Mouse (Mus musculus): ENCODE measurements around the gene Zfp61.
A peak's percentile ranks its signal among the peaks of the same experiment; 100 is the strongest.

The Zfp61 gene

DNA sequence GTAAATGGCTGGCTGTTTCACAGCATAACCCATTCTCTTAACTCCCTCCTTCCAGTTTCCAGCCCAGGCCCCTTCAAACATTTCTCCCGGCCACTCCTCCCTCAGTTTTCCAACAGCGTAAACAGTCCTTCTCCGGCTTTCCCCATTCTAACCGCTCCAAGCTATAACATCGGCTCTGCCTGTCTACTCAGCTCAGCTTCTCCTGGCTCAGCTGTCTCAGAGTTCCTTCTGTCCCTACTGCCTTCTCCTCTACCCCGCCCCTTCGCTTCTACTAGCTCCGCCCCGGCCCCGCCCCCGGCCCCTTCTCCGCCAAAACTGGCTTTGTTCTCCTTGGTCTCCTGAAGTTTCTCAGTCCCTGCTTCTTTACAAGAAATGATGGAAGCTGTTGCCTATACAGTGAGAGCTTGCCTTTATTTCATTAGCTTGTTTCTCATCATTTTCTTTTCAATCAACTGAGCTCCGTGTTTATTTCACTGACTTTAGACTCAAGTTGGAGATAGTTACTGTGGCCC lies at the start of gene Zfp61:
Zfp61 (minus strand) TSS at position 462 of the 512 bp plus-strand sequence.
- no peak for DNase-seq

- no peak for DNase-seq
Measured at GRCm38 (mm10) chr7:24348896-24349295, 47.9 kb upstream of the Zfp61 start, which contains the start of gene Lypd5. Lypd5 (plus strand) TSS chr7:24349196.

- no peak for DNase-seq
Measured at GRCm38 (mm10) chr7:24346444-24346843, 45.4 kb upstream of the Zfp61 start.

DNA sequence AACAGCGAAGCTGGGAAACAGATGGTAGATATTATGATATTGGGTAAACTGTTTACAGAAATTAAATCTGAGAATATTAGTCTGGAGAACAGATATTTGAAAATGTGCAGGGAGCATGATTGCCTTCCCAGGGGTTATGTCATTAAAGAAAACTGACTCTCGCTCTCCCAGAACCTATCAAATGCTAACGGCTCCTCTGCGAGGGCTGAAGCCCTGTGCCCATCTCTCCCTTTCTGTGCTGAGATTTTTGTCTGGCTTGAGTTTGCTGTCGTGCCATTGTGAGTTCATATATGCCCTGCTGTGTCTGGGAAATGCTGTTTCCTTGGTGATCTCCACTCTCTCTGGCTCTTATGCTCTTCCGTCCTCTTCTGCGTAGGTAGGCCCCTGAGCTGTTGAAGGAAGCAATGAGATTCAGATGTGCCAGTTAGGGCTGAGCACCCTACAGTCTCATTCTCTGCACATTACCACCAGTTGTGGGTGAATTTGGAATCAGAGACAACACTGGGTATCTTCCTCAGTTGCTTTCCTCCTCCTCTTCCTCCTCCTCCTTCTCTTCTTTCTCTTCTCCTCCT lies 42.8 kb upstream of the Zfp61 start:
- no peak for DNase-seq

- no peak for DNase-seq
Measured at GRCm38 (mm10) chr7:24338241-24338640, 37.2 kb upstream of the Zfp61 start.

DNA sequence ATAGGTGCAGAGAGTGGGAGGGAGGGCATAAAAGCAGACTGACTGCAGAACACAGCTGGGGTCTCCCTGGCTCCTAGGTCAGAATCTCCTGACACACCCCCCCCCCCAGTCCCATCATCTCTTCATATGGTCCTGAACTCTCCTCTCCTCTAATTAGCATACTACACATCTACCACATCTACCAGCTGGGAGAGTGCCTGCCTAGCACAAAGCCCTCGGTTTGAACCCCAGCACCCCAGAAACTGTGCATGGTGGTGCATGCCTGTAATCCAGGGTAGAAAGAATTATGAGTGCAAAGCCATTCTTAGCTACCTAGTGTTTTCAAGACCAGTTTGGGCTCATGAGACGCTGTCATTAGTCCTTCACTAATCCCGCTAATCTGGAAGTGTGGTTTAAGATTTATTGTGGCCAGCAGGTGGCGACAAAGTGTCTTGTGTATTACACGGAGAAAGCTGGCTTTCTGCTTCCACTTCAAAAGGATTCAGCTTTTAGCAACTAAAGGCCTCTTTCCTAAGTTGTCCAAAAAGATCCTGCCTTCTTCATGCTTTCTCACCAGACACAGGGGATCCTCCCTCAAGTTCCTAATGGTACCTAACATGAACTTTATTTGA lies 34.8 kb upstream of the Zfp61 start:
- DNase-seq: peak; percentile 69

- no peak for DNase-seq
Measured at GRCm38 (mm10) chr7:24333304-24333986, 32.4 kb upstream of the Zfp61 start, which contains the start of gene Tescl. Tescl (minus strand) TSS chr7:24333936.

DNA sequence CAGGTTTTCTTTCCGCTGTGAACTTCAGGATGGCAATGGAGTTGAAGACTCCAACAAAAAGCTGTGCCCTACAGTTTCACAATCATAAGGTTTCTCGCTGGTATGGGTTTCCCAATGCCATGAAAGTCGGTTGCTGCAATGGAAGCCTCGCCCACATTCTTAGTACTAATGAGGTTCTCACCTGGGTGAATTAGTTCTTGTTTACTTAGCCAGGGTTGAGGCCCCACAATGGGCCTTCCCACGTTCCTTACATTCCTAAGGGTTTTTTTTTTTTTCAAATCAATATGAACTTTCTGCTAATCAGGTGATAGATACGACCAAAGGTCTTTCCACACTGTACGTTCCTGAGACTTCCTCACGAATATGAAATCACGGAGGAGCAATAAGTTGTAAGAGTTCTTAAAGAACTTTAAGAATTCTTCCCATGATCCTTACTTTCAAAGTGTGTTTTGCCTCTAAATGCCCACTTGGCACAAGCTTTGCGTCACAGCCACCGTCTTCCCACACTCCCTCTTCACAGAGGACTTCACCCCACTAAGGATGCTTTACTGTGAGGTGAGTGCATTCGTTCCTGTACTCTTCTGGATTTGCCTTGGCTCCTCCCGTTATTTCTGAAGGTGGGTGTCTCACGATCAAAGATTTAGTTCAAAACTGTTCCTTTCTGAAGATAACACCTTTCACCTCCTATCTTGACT lies 26.4 kb upstream of the Zfp61 start:
- DNase-seq: no peak

DNA sequence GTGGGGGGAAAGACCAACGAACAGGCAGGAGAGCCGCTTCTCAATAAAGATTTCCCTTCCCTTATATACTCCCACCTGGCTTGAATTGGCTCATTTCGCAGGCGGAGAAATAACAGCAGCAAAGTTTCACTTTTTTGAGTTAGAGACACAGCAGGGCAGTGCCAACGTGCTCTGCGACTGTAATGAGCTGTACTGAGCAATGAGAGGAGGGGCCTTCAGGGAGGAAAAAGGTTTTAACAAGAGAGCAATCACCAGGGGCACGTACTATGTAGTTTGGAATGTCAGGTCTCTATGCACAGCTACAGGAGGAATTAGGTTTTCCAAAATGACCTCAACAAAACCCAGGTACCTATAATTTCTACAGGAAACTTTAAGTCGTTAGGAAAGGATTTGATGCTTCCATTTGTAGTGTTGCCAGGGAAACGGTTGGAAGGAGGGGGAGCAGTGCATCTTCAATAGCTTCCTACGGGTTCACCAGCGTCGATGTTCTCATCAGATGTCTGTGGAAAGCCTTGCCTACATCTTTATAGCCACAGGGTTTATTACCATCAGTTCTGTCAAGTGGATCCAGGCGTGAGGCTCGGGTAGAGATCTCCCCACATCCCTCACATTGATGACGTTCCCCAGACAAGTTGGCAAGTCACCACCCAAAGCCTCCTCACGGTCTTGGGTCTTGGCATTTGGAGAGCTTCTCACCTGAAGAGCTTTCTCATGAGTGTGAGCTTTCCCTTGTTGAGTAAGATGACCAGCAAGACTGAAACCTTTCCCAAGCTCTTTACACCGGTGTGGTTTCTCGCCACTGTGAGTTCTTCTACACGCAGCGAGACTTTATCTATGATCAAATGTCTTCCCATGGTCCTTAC lies 25.5 kb upstream of the Zfp61 start:
- DNase-seq: no peak

DNA sequence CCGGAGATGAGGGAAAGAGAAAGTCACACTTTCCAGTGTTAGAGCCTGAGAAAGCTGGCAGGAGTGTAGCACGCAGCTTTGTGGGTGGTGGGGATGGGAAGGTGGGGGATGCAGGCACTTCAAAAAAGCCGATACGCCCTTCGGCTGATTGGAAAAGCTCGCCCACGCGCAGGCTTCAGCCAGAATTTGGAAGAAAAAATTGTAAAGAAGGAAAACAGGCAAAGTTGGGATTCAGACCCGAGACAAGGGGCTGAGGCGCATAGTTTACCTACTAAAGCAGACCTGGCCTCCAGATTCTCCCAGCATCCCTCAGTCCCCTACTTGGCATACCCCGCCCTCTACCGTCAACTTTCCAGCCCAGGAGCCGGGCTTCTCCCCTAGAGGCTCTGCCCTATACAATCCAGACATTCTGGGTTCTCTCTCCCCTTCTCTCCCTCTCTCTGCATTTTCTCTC lies 24.7 kb upstream of the Zfp61 start:
- DNase-seq: peak; percentile 44

DNA sequence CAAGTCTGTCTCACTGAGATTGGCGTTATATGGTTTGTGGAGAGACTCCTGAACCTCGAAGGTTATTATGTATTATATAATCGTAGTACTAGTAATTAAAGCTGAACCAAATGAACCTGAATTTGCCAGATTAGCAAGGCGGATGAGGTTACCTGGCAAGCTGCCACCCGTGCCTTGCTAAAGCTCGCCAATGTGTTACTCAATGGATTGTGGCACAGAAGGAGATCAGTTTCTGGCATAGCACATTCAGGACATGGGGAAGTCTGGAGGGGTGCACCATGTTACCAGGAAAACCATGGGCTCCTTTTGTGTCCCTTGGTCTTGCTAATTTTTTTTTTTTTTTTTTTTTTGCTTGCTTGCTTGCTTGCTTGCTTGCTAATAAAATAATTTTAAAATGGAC lies 24.2 kb upstream of the Zfp61 start:
- DNase-seq: no peak

GRCm38 (mm10) chr7:24322593-24322992 lies 21.6 kb upstream of the Zfp61 start:
- no peak for DNase-seq

- no peak for DNase-seq
Measured at GRCm38 (mm10) chr7:24318942-24319341, 17.9 kb upstream of the Zfp61 start.

DNA sequence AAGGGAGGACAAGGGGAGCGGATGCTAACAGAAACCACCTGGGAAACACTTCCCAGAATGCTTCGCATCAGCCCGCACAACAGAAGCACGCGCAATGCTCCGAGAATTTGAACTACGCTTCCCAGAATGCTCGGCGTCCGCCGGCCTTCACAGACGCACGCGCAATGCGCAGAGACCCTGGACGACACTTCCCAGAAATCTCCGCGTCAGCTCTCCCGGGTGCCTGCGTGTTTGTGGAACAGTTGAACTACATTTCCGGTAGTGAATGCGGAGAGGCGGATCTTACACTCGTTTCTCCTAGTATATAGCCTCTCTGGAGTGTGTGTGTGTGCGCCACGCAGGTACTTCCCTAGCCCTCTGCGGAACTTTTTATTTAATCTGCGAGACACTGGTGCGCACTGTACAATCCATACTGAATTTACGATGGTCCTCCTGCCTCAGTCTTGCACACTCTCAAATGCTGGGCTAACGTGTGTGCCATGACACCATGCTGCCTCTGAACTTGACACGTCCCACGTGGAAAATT lies 15.6 kb upstream of the Zfp61 start, which contains the start of gene Zfp94:
Zfp94 (minus strand) TSS at position 100 of the 526 bp plus-strand sequence.
- peak; percentile 96 for DNase-seq

DNA sequence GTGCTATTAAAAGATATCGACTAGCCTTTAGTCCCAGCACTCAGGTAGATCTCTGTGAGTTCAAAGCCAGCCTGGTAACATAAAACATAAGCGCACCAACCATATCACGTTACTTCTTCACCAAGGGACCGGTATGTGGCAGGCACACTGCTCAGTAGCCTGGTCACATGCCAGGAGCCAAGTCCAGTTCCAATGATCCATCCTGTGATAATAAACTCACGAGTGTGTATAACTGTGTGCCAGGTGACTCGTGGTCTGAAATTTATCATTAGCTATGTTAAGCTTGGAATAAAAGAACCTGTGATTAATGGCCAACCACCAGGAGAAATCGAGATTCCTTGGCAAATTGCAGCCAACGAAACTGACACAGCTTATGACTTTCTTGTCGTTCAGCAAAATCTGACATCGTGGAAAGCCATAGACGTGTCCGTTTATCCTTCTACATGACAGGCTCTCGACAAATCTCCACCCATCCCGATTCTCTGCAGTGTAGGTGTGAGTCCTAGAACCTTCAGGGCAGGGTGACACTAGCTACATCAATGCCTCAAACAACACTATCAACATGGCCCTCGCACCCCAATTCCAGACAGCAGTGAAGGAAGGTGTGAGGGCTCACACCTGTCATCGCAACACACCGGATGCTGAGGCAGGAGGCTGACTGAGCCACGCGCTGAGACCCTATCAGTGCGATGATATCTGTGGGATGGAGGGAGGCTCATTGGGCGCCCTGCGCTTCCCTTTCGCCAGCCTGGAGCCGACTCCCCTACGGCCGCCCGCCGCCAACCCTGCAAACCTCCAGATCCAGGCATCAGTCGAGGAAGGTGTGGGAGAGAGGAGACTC lies 14.9 kb upstream of the Zfp61 start:
- peak; percentile 21 for DNase-seq

- DNase-seq: peak; percentile 21
Measured at GRCm38 (mm10) chr7:24299823-24300481, 1.1 kb downstream of the Zfp61 start.

GRCm38 (mm10) chr7:24298973-24299708 lies 1.9 kb downstream of the Zfp61 start:
- peak; percentile 92 for DNase-seq

- DNase-seq: no peak
Measured at GRCm38 (mm10) chr7:24298635-24298972, 2.4 kb downstream of the Zfp61 start.

- DNase-seq: no peak
Measured at GRCm38 (mm10) chr7:24297361-24298095, 3.5 kb downstream of the Zfp61 start.
